Mouse (Mus musculus) large intestine, adult 2 months (tissue): ENCODE measurements at regions not wholly inside any gene's neighbourhood (a gene's known extent, or its start where the extent isn't known, plus 50 kb on each side); places are given as distances from the start of the nearest gene placed in this dataset.
A peak's percentile ranks its signal among the peaks of the same experiment; 100 is the strongest.

Experiments
- DNase-seq: peaks from one replicate; pipeline ENCODE4 v3.0.0-alpha.2; 2012; ENCODE audit warnings: low read depth, low spot score
- WGBS: fragments of 180-500 bp; shearing (Covaris S2); methylation state at CpG from one replicate; pipeline ENCODE4 v1.1.7; 2018; 5-methylcytosine and 5-hydroxymethylcytosine counted together

DNA sequence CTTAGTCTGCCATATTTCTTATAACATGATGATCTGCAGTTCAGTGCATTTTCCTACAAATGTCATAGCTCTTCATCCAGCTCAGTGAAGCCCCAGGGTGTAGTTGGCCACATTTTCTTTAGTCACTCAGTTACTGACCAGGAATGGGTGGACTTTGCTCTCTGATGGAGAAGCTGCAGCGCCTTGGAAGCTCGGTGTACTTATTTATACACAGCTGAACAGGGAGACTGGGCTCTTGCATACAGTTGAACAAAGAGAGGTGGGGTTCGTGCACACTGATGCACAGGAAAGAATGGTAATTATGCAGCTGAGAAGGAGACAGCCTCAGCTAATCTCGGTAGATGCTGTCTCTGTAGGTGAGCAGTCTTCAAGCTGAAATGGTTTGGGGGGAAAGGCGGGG lies 468.0 kb downstream of the Zfp704 start:
- no peak for DNase-seq
- 39% methylated on average over 5 of the region's 5 CpGs for WGBS

DNA sequence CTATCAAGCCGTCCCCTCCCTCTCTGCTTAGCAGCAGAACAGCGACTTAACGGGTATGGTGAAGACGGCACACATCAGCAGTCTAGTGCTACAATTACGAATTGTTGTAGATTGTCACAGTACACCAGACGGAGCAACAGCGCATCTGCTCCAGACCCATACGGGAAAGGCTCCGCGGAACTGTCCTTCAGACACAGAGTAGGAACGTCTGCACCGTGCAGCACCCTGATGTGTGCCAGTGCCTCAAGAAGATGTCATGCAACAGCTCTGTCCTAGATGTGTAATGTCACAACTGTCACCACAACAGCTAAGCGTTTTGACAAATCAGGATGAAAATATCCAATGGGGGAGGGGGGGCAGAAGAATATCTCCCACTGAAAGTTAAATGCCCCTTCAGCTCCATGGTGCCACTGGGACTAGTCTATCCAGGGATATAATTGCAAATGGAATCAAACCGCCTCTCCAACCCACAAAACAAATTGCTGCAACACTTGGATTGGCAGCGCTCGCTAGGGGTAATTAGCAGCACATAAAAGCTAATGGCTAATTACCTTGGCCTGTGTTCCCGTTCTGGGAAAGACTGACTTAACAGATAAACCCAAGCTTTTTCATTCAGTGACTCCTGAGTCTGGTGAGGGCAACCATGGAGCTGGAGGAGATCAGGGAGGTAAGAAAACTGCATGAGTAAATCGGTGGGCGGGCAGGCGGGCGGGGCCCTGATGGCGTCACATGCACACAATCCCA lies 472.6 kb downstream of the Zfp704 start:
- DNase-seq, result no peak
- 76% methylated on average over 22 of the region's 22 CpGs for WGBS

DNA sequence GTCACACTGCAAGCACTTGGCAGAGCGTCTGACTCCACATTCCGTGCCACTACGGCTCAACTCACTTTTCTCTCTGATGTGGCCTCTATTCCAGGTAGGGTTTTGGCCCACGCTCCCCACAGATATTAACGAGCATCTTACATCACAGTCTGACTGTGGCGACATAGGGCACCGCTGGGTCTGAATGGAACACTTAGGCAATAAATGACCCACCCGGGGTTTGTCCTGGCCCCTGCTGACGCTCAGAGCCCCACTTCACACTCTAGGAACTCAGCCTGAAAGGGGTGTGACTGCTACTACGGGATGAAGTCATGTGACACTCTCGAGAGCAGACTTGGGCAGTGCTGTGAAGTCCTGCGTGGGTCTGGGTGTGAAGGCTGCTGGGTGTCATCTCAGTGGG lies 475.9 kb downstream of the Zfp704 start:
- 55% methylated on average over 12 of the region's 12 CpGs for WGBS
- no peak for DNase-seq

DNA sequence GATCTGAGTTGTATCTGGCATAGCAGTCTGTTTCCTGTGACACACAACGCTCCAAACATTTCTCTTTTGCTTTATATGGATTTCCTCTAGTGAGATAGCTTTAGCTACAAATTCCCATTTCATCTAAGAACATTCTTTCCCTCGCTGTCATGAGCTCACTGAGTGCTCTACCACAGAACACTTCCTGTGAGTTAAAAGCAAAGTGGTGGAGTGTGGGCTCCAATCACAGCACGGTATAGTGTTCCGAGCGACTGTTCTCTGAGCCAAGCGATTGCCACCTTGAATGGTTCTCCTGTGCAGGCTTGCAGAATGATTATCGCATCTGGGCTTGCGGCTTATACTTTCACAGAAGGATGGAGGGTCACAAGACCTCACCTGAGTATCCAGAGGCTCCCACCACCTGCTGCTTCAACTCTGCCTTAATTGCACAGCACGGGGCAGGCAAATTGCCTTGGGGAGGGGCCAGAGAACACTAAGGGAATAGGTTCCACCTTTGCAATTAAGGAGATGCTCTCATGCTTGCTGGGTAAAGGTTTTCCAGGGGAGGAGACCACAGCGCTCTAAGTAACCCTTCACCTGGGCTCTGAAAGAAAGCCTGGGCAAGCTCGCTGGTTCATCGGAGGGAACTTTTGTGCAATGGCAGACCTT lies 477.7 kb downstream of the Zfp704 start:
- no peak for DNase-seq
- WGBS, result 41% methylated on average over 12 of the region's 12 CpGs

DNA sequence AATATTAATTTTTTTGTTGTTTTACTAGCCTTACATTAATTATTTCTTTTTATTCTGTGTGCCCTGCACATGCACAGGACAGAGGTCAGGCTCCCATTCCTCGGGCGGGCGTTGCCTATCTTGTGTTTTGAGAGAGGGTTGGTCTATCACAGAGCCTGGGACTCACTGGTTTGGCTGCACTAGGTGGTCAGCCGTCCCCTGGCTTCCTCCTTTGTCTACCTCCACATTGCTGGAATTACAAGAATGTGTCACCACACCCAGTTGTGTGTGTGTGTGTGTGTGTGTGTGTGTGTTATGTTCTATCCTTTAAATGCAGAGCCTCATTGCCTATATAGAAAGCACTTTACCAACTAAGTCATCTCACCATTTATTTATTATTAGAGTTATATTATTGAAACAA lies 478.5 kb downstream of the Zfp704 start:
- 50% methylated on average over 4 of the region's 4 CpGs for whole genome bisulfite sequencing
- no peak for DNase-seq

DNA sequence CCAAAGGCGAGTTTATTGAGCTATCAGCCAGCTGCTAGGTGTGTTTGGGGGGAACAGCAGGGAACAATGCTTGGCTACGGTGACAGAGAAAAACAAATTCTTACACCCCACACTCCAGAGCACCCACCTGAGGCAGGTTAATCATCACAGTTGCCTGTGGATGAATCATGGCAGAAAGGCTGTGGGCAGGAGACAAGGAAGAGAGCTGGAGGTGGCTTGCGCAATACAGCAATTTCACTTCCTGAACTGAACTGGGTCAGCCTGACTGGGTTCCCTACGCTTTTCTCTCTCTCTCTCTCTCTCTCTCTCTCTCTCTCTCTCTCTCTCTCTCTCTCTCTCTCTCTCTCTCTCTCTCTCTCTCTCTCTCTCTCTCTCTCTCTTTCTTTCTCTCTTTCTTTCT lies 481.5 kb downstream of the Zfp704 start:
- DNase-seq, result no peak
- WGBS, result 28% methylated on average over 4 of the region's 4 CpGs

DNA sequence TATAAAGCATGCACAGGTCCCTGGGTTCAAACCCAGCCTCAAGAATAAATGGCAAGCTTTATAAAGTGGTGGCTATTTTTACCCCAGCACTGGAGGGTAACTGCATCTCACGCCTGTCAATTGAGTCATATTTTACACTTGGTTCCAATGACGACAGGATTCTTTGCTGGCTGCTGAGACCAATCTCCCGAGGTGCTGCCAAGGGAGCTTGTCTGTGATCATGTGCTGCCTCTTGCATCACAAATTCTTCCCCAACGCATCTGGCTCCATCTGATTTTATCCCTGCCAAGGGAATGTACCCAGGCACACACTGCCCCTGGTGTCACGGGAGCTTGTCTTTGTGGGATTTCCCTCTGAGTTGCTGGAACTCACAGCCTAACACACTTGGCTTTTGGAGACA lies 486.8 kb downstream of the Zfp704 start:
- 76% methylated on average over 5 of the region's 5 CpGs for WGBS
- no peak for DNase-seq

DNA sequence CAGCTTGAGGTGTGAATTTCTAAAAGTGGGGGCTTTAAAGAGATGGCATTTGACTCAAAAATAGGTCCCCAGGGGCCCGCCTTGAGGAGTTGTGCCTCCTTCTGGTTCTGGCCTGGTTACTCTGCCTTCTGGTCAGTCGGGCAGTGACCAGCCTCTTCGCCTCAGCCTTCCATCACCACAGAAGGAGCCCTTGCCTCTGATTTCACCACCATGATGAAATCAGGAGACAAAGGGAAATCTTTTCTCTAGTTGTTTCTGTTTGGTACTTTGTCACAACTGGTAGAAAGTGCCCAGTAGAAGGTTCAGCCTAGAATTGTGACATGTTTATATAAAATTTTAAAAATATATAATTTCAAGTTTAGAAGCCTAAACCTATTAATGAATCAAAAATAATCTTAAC lies 492.0 kb downstream of the Zfp704 start:
- DNase-seq, result no peak
- 90% methylated on average over 3 of the region's 3 CpGs for WGBS

DNA sequence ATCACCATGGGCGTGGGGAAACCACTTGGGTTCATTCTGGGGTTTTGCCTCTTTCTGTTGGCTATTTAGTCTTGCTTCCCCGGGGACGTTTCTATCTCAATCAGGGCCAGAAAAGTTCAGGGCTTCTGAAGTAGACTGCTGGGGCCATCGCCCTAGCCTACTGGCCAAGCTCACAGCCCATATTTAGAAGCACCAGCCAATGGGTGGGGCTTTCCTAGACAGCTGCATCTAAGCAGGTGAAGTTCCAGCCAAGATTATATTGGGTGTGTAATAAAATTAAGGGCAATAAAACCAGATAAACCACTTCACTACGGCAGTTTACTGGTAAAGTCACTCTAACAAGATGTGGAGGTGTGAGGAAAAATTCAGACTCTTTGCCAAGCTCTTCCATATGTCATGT lies 496.5 kb downstream of the Zfp704 start:
- WGBS, result 22% methylated on average over 5 of the region's 5 CpGs
- DNase-seq, result peak; percentile 90

DNA sequence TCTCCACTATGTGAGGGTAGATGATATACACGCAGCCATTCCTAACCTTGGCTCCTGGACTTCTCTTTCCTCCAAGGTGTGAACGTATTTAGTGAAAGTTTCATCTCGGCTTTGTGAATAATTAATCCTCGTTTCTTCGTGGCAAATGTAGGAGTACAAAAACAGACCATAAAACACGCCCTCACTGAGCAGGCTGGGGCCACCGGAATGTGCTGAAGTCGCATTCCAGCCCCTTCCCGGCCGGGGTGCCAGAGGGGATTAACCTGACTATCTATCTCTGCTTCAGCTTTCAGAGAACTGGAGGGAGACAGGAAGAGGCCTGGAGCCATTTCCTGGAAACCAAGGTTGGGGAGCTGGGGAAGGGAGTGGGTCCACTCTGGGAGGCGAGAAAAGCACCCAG lies 499.1 kb downstream of the Zfp704 start:
- 28% methylated on average over 11 of the region's 11 CpGs for WGBS

DNA sequence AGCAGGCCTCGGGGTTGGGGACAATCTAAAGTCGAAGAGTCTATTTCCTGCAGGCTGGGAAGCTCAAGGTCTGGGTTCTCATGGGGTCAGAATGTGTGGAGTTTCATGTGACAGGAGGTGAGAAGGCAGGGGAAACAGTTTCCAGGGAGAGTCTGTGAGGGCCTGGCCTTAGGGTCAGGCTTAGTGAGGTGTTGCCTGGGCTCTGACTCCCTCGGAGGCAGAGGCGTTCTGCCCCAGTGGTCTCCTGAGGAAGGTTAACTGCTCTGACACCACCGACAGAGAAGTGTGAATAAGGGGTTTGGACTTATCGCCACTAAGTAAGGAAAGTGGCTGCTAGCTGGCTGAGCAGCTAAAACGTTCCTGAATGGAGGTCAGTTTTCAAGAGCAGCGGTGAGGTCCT lies 499.9 kb downstream of the Zfp704 start:
- WGBS, result 52% methylated on average over 8 of the region's 8 CpGs
- no peak for DNase-seq

More for the DNA sequence above, 499.1 kb downstream of the Zfp704 start:
- DNase-seq, result no peak

DNA sequence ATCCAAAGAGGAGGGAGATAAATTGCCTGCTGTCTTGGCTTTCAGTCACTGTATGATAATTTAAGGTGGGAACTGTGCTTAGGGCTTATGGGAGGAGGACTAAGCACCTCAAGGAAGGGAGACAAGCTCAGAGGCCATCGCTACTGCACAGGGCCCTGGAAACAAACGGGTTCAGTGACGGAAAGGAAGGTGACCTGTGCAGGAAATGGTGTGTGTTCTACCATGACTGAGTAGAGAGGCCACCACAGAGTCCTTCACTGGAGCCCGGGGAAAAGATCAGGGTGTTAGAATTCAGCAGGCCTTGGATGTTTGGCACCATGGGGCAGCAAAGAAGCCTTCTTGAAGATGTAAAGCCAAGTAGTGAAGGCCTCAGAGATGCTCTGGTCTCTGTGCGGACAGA lies 500.4 kb downstream of the Zfp704 start:
- 93% methylated on average over 5 of the region's 5 CpGs for WGBS
- DNase-seq, result no peak

DNA sequence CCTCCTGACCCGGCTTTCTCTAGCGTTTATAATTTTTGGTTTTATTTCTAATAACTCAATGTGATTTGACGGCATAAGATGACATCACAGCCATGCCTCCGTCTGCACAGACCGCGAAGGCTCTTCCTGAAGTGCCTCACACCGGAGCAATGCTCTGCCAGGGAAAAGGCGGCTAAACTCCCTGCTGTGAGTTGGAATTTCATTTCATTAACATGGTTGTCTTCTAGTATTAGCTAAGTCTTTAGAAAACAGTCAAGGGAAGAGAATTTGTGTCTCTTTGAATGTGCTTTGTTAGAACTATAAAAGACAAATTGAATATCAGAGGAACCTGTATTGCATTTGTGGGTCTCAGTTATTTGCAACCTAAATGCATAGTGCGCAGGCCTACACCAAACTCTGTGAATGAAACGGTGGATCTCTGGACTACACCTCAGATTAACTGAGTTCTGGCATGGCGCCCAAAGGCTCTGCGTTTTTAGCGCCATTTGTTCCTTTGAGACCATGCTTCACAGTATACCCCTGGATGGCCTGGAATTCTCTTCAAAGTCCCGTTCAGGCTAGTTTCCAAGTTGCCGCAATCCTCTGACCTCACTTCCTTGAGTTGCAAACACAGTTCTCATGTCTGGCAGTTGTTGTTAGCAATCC lies 502.0 kb downstream of the Zfp704 start:
- no peak for DNase-seq
- 82% methylated on average over 15 of the region's 15 CpGs for WGBS

DNA sequence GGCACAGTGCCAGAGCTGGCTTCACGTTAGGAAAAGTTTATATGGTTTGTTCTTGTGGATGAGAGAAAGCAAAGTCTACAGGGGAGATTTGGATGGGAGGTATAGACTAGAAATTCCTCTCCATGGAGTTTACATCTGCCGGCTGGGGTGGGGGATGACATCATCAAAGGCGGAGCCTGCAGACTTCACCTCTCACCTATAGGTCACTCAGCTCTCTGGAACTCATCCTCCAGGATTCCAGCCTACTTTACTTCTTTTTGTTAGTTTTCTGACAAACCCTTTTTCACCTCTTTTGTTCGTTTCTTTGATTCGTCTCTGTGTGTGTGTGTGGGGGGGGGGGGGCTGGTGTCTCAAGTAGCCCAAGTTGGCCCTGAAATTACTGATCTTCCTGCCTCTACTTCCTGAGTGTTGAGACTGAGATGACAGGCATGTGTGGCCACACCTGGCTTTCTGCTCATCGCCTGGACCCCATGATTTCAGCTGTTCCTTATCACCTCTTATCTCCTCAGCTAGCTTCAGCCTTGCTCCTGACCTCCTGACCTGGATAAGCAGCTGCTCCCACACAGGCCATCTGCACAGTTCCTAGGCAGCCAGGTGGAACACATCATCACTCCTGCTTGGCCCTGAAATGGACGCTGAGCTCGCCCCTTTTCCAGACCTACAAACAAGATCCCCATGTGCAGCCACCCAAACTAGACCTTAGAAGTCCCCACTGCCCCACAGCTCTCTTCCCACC lies 504.5 kb downstream of the Zfp704 start:
- DNase-seq, result no peak
- WGBS, result 31% methylated on average over 8 of the region's 8 CpGs

DNA sequence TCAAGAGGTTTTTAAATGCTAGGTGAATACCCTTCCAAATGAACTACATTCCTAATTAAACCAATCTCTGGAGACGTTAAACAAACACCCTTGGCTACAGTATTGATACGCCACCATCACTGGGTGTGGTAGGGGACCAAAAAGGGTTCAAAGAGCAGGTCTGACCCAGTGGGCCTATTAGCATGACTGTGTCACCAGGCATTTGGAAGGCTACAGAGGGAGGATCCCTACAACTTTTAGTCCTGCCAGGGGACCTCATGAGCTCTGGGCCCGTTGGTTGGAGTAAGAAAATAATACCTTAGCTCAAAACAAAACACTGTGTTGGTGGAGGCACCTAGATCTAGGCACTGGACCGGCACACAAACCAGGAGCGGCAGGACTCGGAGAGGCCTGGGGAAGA lies 506.4 kb downstream of the Zfp704 start:
- WGBS, result 72% methylated on average over 6 of the region's 6 CpGs
- DNase-seq, result no peak

DNA sequence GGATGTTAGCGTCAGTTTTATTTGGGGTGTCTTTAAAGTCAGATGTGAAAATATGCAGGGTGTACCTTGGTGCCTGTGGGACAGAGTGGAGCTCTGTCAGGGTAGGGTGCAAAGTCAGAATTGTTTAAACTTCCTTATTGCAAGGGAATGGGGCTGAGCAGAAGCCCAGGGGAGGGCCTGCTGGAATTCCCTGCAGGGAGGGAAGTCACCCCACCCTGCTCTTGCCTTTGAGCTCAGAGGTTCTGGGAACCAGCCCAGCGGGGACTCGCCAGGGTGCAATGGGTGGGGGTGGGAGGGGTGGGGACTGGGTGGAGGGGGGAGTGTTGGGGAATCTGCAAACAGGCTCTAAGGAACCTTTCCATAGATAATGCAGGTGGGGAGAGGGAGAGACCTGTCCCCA lies 508.6 kb downstream of the Zfp704 start:
- WGBS, result 24% methylated on average over 3 of the region's 3 CpGs
- peak; percentile 68 for DNase-seq

DNA sequence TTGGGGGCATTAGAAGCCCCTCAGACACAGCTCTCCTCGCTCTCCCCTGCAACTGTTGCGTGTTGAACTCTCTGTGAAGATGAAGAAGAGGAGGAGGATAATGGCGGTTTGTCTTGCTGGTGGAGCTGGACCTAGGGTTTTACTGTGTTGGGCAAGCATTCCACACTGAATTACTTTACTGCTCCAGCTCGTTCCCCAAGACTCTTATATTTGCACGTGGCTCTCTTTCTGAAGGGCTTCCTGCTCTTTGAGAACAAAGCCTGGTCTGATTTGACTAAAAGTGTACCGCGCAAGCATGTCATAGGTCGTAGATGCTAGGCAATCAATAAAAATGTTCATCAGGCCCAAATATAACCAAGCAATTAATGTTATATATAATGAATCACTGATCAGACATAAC lies 509.1 kb downstream of the Zfp704 start:
- 32% methylated on average over 8 of the region's 8 CpGs for whole genome bisulfite sequencing
- peak; percentile 46 for DNase-seq

DNA sequence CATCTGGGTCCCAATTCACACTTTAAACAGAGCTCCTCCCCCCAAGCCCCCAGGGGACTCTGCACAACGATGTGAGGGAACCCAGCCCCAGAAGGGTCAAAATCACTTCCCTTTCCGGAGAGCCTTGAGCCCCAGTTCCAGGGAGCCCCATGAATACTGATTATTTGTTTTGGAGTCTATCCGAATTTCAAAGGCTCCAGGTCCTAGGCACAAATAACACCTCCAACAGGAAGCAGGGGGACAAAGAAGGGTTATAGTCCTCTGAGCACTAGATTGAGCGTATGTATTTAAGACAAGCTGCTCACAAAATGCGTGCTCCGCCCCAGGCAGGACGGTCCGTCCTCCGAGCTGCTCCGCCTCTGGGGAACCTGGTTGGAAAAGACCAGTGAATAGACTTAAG lies 511.4 kb downstream of the Zfp704 start:
- no peak for DNase-seq
- WGBS, result 81% methylated on average over 10 of the region's 10 CpGs

DNA sequence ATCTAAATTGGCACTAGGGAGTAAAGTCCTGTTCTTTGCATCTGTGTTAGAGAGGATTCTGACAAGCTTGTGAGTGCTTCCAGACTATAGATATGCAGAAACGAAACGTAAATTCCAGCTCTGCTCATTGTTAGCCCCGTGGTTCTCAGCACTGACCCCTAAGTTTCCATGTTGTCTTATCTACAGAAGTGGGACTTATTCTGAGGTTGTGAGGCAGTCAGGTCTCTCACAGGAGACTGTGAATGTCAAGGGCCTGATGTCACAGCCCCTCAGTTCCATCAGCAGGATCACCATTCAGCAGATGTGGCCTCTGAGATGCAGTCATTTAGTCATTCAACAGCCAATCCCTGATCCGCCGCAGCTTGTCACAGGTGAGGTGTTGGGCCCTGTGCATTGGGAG lies 525.8 kb downstream of the Zfp704 start:
- whole genome bisulfite sequencing, result 86% methylated on average over 5 of the region's 5 CpGs
- DNase-seq, result no peak

DNA sequence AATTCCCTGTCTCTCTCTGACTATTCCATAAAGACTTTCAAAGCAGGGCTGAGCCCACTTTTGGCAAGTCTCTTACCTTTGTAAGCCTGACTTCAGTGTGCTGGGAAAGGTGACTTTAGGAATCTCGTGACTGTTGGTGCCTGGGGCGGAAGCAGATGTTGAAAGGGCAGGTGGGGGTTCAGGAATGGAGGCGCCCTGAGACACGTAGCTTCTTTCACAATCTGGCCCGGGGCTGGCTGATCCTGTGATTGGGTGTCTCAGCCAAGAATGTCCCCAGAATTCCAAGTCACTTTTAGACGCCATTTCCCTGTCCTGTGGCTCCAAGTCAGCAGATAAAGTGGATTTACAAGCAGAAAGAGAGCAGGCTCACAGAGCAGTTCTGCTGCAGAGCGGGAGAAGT lies 527.8 kb downstream of the Zfp704 start:
- no peak for DNase-seq
- 70% methylated on average over 7 of the region's 7 CpGs for WGBS
